Mouse (Mus musculus) urinary bladder, adult 2 months (tissue): ENCODE measurements around the gene Gtf2a1l. TPM values are rescaled to one million over a fixed set of nuclear protein-coding genes. Genes with fewer than 3 reads are reported as not detected.

ENCODE experiments used
- polyA plus RNA-seq: library from polyadenylated mRNA; depleted of rRNA; stranded (reverse); fragments of >200 nt; gene quantifications from 2 replicates; pipeline ENCODE4 v1.2.3, GENCODE M21; 2012; rRNA removed

Gene Gtf2a1l
- polyA plus RNA-seq, 1 experiment: not detected

Other genes with a start within 250 kb of the Gtf2a1l start
- 7.7 and 9.1 TPM in 2 replicates for gene Foxn2, start 227.9 kb upstream of the Gtf2a1l start, polyA plus RNA-seq
- gene Ppp1r21, start 138.5 kb upstream of the Gtf2a1l start, polyA plus RNA-seq: 27.1 and 29.7 TPM in 2 replicates
- gene Ston1, start 71.0 kb upstream of the Gtf2a1l start, polyA plus RNA-seq: 28.6 and 38.4 TPM in 2 replicates
- 0.01 and 0.06 TPM in 2 replicates for gene Lhcgr, start 123.3 kb downstream of the Gtf2a1l start, polyA plus RNA-seq